Mouse (Mus musculus) embryonic fibroblast, embryonic 13.5 days (primary cell): ENCODE measurements at regions not wholly inside any gene's neighbourhood (a gene's known extent, or its start where the extent isn't known, plus 50 kb on each side); places are given as distances from the start of the nearest gene placed in this dataset.

Source experiments
- CTCF ChIP-seq: IDR thresholded peaks from 2 replicates; pipeline ENCODE4 v1.5.1; 2011; ENCODE audit warnings: mild to moderate bottlenecking, control low read depth, low read length, moderate library complexity, borderline replicate concordance; ENCODE audit not compliant: insufficient read depth
- POLR2A ChIP-seq: IDR thresholded peaks from 2 replicates; pipeline ENCODE4 v1.6.1; 2011; ENCODE audit warnings: low read depth, mild to moderate bottlenecking, control low read depth, low read length, moderate library complexity

DNA sequence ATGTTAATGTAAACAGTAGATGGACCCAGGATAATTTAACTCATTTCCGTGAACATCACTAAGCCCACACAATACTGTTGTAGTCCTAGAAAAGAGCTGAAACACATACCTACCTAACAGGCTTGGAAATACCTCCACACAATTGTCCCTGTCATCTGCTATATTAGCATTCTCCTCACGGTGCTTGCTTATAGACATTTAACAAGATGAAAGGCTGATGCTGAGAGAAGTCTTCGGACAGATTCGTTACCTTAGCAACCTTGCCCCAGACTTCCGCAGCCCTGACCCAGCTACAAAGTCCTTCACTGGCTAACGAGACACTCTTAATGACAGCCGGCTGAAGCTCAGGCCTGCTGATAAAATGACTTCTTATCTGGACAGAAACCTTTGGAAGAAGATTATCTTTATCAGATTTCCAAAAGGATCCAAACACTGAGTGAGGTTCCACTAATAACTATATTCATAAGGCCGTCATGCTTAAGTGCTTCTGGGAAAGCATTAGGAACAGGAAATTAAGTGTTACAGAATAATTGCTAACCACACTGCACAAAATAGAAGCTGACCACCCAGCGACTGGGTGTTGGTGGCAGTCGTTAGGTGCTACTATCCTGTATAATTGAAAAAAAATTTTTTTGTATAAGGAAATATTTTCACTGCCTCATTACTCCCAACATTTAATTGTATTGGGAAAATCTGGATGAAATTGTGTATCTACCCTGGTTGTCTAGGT is 267.0 kb upstream of the Tmpo start:
- TF ChIP-seq CTCF (no peak), POLR2A (no peak)
